In genomic region chr4:97037693-97038348, GRCm38 (mm10) we compare ENCODE assay signal across 8 mouse cellular contexts.
DNase-seq lines count a peak whose midpoint lies in the region; ATAC-seq lines count a peak whose summit lies in the region.

No protein-coding gene starts in this region.

- no peaks in the 10 kb centered on the region for H3K36me3 ChIP-seq in liver, embryonic 11.5 days (ENCODE audit: control insufficient read depth, insufficient read depth, low read length)

- H3K4me1 ChIP-seq in liver, embryonic 11.5 days (replicated peaks; ENCODE audit: control insufficient read depth, insufficient read depth, low read length), result no peaks in the 10 kb centered on the region

- no peak for ATAC-seq in liver, embryonic 11.5 days (replicated peaks; ENCODE audit: low FRiP score)

- H3K9ac ChIP-seq in liver, embryonic 11.5 days (ENCODE audit: low read depth, low read length), result no peak overlapping the region

- peak; percentile 3 for DNase-seq in liver
- no peak for DNase-seq in liver, embryonic 11.5 days (ENCODE audit: low spot score)
- peak; percentile 84 to 88 for DNase-seq in cerebellum, postnatal 10 days
- peak; percentile 48 to 68 for DNase-seq in frontal cortex, postnatal 36 days (ENCODE audit: low spot score in 2 of 2)
- peak; percentile 43 for DNase-seq in layer of hippocampus, adult 9-11 months
- DNase-seq in lung, postnatal 36 days, result peak; percentile 42
- peak; percentile 33 for DNase-seq in skeletal muscle tissue, adult 2 months (ENCODE audit: low read depth, low spot score)
- DNase-seq in thymus, postnatal 14 days, result no peak

- 50% methylated on average over 2 of the region's 2 CpGs for WGBS in liver, embryonic 11.5 days

- no peaks in the 10 kb centered on the region for H3K27me3 ChIP-seq in liver, embryonic 11.5 days (replicated peaks; ENCODE audit: control insufficient read depth, insufficient read depth, low read length)

- no peak overlapping the region for H3K27ac ChIP-seq in liver, embryonic 11.5 days (ENCODE audit: low read depth, low read length)

- no peak overlapping the region for H3K4me2 ChIP-seq in liver, embryonic 11.5 days

- no peak overlapping the region for H3K4me3 ChIP-seq in liver, embryonic 11.5 days (ENCODE audit: low read depth, low read length)

- H3K9me3 ChIP-seq in liver, embryonic 11.5 days (ENCODE audit: control insufficient read depth, low read length), result no peaks in the 10 kb centered on the region

Comparison
In these comparisons a context has a peak if more than half of its experiments do, and no peak if none do; other contexts are left out.
1. DNase-seq: peak in liver (single experiment), cerebellum, postnatal 10 days (2 of 2), frontal cortex, postnatal 36 days (2 of 2), layer of hippocampus, adult 9-11 months (single experiment), lung, postnatal 36 days (single experiment) and skeletal muscle tissue, adult 2 months (single experiment); none in liver, embryonic 11.5 days (single experiment) and thymus, postnatal 14 days (single experiment).